In genomic region chr10:25457996-25458395, GRCm38 (mm10) we compare ENCODE assay signal across 23 mouse cellular contexts.
DNase-seq lines count a peak whose midpoint lies in the region; ATAC-seq lines count a peak whose summit lies in the region.
"Had no signal": no experiment of that assay in that cellular context is flagged by ENCODE, and none has a peak within 500 bp of the region (broad histone marks: within the 10 kb centered on the region; RNA-seq: fewer than 3 reads in every experiment).

No protein-coding gene starts in this region.

- H3K9me3 ChIP-seq in liver, embryonic 11.5 days (ENCODE audit: control insufficient read depth, low read length) = no peaks in the 10 kb centered on the region
- no peaks in the 10 kb centered on the region for H3K9me3 ChIP-seq in liver, embryonic 13.5 days (replicated peaks)
- no peaks in the 10 kb centered on the region for H3K9me3 ChIP-seq in forebrain, embryonic 14.5 days (replicated peaks; ENCODE audit: control insufficient read depth, low read length)
- H3K9me3 ChIP-seq in forebrain, embryonic 10.5 days = no peaks in the 10 kb centered on the region
- H3K9me3 ChIP-seq: embryonic facial prominence, embryonic 13.5 days; embryonic facial prominence, embryonic 15.5 days; forebrain, embryonic 12.5 days; forebrain, embryonic 15.5 days; G1E had no signal

- H3K27me3 ChIP-seq in liver, embryonic 11.5 days (replicated peaks; ENCODE audit: control insufficient read depth, insufficient read depth, low read length) = no peaks in the 10 kb centered on the region
- H3K27me3 ChIP-seq in liver, embryonic 13.5 days = no peaks in the 10 kb centered on the region
- H3K27me3 ChIP-seq in forebrain, embryonic 14.5 days (replicated peaks; ENCODE audit: control insufficient read depth, insufficient read depth, low read length) = no peaks in the 10 kb centered on the region
- no peaks in the 10 kb centered on the region for H3K27me3 ChIP-seq in forebrain, embryonic 10.5 days (ENCODE audit: poor library complexity, severe bottlenecking)
- H3K27me3 ChIP-seq: embryonic facial prominence, embryonic 13.5 days; embryonic facial prominence, embryonic 15.5 days; forebrain, embryonic 12.5 days; forebrain, embryonic 15.5 days had no signal

- peak overlapping the region; percentile 29 for H3K4me2 ChIP-seq in liver, embryonic 11.5 days
- peak overlapping the region; percentile 26; the same call in 1 of the 2 replicates for H3K4me2 ChIP-seq in liver, embryonic 13.5 days
- no peak overlapping the region for H3K4me2 ChIP-seq in forebrain, embryonic 14.5 days (ENCODE audit: low read length)
- H3K4me2 ChIP-seq: embryonic facial prominence, embryonic 13.5 days; embryonic facial prominence, embryonic 15.5 days; forebrain, embryonic 12.5 days; forebrain, embryonic 15.5 days had no signal

- no peaks in the 10 kb centered on the region for H3K36me3 ChIP-seq in liver, embryonic 11.5 days (ENCODE audit: control insufficient read depth, insufficient read depth, low read length)
- H3K36me3 ChIP-seq in liver, embryonic 13.5 days = no peaks in the 10 kb centered on the region
- H3K36me3 ChIP-seq in forebrain, embryonic 14.5 days (ENCODE audit: control insufficient read depth, insufficient read depth, low read length) = no peaks in the 10 kb centered on the region
- H3K36me3 ChIP-seq in forebrain, embryonic 10.5 days (replicated peaks) = no peaks in the 10 kb centered on the region
- H3K36me3 ChIP-seq: embryonic facial prominence, embryonic 13.5 days; embryonic facial prominence, embryonic 15.5 days; forebrain, embryonic 12.5 days; forebrain, embryonic 15.5 days; G1E had no signal

- no peak for ATAC-seq in liver, embryonic 11.5 days (replicated peaks; ENCODE audit: low FRiP score)
- no peak for ATAC-seq in liver, embryonic 13.5 days (ENCODE audit: low read depth)
- no peak for ATAC-seq in forebrain, embryonic 14.5 days
- ATAC-seq: forebrain, embryonic 15.5 days; forebrain, postnatal 0 days had no signal

- no peak overlapping the region for H3K27ac ChIP-seq in liver, embryonic 11.5 days (ENCODE audit: low read depth, low read length)
- no peak overlapping the region for H3K27ac ChIP-seq in liver, embryonic 13.5 days
- H3K27ac ChIP-seq in forebrain, embryonic 14.5 days (ENCODE audit: low read depth, low read length) = no peak overlapping the region
- H3K27ac ChIP-seq in forebrain, embryonic 10.5 days = no peak overlapping the region
- H3K27ac ChIP-seq: embryonic facial prominence, embryonic 13.5 days; embryonic facial prominence, embryonic 15.5 days; forebrain, embryonic 12.5 days; forebrain, embryonic 15.5 days had no signal

- WGBS in liver, embryonic 11.5 days = 87% methylated on average over 4 of the region's 4 CpGs
- whole genome bisulfite sequencing in liver, embryonic 13.5 days (ENCODE audit: insufficient replicate concordance) = 70% methylated on average over 4 of the region's 4 CpGs
- 88% methylated on average over 4 of the region's 4 CpGs for WGBS in forebrain, embryonic 14.5 days
- WGBS in forebrain, embryonic 10.5 days = 90% methylated on average over 4 of the region's 4 CpGs

- H3K4me3 ChIP-seq in liver, embryonic 11.5 days (ENCODE audit: low read depth, low read length) = no peak overlapping the region
- no peak overlapping the region for H3K4me3 ChIP-seq in liver, embryonic 13.5 days (replicated peaks)
- H3K4me3 ChIP-seq in forebrain, embryonic 14.5 days (ENCODE audit: low read depth, low read length) = no peak overlapping the region
- no peak overlapping the region for H3K4me3 ChIP-seq in forebrain, embryonic 10.5 days
- H3K4me3 ChIP-seq: embryonic facial prominence, embryonic 13.5 days; embryonic facial prominence, embryonic 15.5 days; forebrain, embryonic 12.5 days; forebrain, embryonic 15.5 days had no signal

- H3K9ac ChIP-seq in liver, embryonic 11.5 days (ENCODE audit: low read depth, low read length) = no peak overlapping the region
- no peak overlapping the region for H3K9ac ChIP-seq in liver, embryonic 13.5 days
- H3K9ac ChIP-seq in forebrain, embryonic 14.5 days (ENCODE audit: low read length) = no peak overlapping the region
- H3K9ac ChIP-seq: embryonic facial prominence, embryonic 13.5 days; embryonic facial prominence, embryonic 15.5 days; forebrain, embryonic 12.5 days; forebrain, embryonic 15.5 days; forebrain, postnatal 0 days had no signal

- no peak for DNase-seq in liver, embryonic 11.5 days (ENCODE audit: low spot score)
- DNase-seq in liver = no peak
- peak; percentile 66 for DNase-seq in 3T3-L1 (ENCODE audit: low read depth, low spot score)
- peak; percentile 52 for DNase-seq in NIH3T3 (ENCODE audit: low read depth)
- DNase-seq in liver, embryonic 13.5 days = no peak
- no peak for DNase-seq in forebrain, embryonic 14.5 days (ENCODE audit: low spot score)
- DNase-seq in forebrain, embryonic 10.5 days (ENCODE audit: extremely low spot score, low spot score) = no peak
- DNase-seq: adrenal gland, adult 2 months; adrenal gland, postnatal 10 days; adrenal gland, postnatal 25 days; cerebellum, adult 11 months; cerebellum, adult 18-20 months; cerebellum, adult 8-10 months; cerebellum, adult 9-11 months; cerebellum, postnatal 14 days; cerebellum, postnatal 36 days; embryo, embryonic 11 days; forebrain, postnatal 0 days had no signal

- H3K4me1 ChIP-seq in liver, embryonic 11.5 days (replicated peaks; ENCODE audit: control insufficient read depth, insufficient read depth, low read length) = no peaks in the 10 kb centered on the region
- no peaks in the 10 kb centered on the region for H3K4me1 ChIP-seq in liver, embryonic 13.5 days (replicated peaks)
- no peaks in the 10 kb centered on the region for H3K4me1 ChIP-seq in forebrain, embryonic 14.5 days (ENCODE audit: control insufficient read depth, insufficient read depth, low read length)
- H3K4me1 ChIP-seq in forebrain, embryonic 10.5 days = no peaks in the 10 kb centered on the region; the same call in 1 of the 2 replicates
- H3K4me1 ChIP-seq: forebrain, embryonic 12.5 days; forebrain, embryonic 15.5 days had no signal

Comparison
In these comparisons a context has a peak if more than half of its experiments do, and no peak if none do; other contexts are left out.
1. DNase-seq: peak in 3T3-L1 (single experiment) and NIH3T3 (single experiment); none in liver, embryonic 11.5 days (single experiment), liver (single experiment), liver, embryonic 13.5 days (single experiment), forebrain, embryonic 14.5 days (single experiment) and forebrain, embryonic 10.5 days (single experiment).